Mouse (Mus musculus) gastrocnemius, adult 18-20 months (tissue): ENCODE measurements at regions not wholly inside any gene's neighbourhood (a gene's known extent, or its start where the extent isn't known, plus 50 kb on each side); places are given as distances from the start of the nearest gene placed in this dataset.

Experiments used
- DNase-seq: peaks from one replicate; pipeline ENCODE4 v3.0.0; 2021; ENCODE audit warnings: low spot score

- no peak for DNase-seq
Measured at GRCm38 (mm10) chr1:89382021-89382420, 72.6 kb upstream of the Agap1 start.

GRCm38 (mm10) chr1:89385111-89385510 is 69.5 kb upstream of the Agap1 start:
- no peak for DNase-seq

- no peak for DNase-seq
Measured at GRCm38 (mm10) chr1:89392711-89393110, 61.9 kb upstream of the Agap1 start.

GRCm38 (mm10) chr1:89394471-89394870 is 60.1 kb upstream of the Agap1 start:
- no peak for DNase-seq

- DNase-seq: no peak
Measured at GRCm38 (mm10) chr1:89400734-89401202, 53.8 kb upstream of the Agap1 start.

GRCm38 (mm10) chr1:89402513-89403210 is 51.9 kb upstream of the Agap1 start:
- no peak for DNase-seq

GRCm38 (mm10) chr1:89403551-89404050 is 51.0 kb upstream of the Agap1 start:
- DNase-seq: no peak
